Mouse (Mus musculus) heart, adult 18-20 months (tissue): ENCODE data around the gene Mob1b. TPM values are rescaled to one million over a fixed set of nuclear protein-coding genes. Genes with fewer than 3 reads are reported as not detected.
"Not testable (repeated sequence)": the region's sequence is repeated elsewhere in the genome, so short reads cannot be mapped to it uniquely, and the experiment has no call there.

Experiments used
- DNase-seq, 2 experiments: peaks; one replicate each; pipeline ENCODE4 v3.0.0; 2021 to 2022; ENCODE audit warnings: mixed read lengths in 1 of 2
- total RNA-seq, 2 experiments: library from RNA; stranded (reverse); gene quantifications; 2 replicates each; pipeline ENCODE4 v1.2.3; 2021

Gene Mob1b
- total RNA-seq, 2 experiments from 2014 or later = 19.1 to 20.5 TPM

DNA sequence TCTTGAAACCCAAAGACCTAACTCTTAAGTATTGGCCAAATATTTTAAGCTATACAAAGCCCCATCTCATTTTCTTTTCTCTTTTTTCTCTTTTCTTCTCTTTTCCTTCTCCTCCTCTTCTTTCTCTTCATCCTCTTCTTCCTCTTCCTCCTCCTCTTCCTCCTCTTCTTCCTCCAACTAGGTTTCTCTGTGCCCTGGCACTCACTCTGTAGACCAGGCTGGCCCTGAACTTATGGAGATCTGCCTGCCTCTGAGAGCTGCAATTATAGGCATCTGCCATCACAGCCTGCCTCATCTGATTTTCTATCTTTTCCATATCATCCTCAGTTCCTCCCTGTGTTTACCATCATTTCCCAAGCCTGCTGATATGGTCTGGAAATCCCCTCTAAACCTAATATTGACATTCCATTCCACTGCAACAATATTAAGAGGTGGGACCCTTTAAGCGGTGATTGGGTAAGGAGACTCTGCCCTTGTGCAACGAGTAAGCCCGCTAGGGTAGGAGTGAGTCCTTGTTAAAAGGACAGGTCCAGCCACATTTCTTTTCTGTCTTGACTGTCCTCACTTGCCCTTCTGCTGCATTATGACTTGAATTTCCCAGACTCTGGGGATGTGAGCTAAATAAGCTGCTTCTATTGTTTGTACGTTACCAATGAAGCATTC, 21.3 kb upstream of the Mob1b start:
- DNase-seq = no peak

DNA sequence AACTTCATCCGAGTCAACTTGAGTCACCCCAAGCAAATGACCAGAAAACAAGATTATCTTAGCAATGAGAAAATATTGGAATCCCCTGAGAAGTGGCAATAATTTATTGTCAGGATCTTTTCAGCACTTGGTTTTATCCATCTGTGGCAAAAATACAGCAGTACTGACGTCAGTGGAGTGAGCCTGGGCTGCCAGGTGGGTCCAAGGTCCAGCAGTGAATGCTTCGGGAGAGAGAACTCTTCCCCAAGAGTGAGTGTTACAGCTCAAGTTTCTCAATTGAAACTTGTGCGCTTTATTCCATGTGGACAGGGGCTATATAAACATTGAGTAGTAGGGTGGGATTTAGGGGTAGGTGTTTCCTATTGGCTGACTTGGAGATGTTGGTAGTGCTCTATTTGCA, 18.6 kb upstream of the Mob1b start:
- no peak for DNase-seq

DNA sequence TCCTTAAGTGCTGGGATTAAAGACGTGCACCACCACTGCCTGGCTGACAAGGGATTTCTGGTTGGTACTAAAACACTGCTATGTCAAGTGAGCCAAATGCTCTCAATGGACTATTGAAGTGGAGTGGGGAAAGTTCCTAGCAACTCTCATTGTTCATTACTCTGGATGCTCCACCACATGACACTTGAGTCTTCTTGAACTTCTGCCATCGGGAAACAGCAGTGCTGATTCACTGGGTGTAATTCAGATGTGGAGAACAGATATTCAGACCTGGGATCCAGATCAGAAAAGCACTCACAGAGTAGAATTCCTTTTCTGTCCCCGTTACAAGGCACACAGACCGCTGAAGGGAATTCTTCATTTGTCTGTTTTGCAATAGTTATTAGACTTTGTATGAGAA, 17.1 kb upstream of the Mob1b start:
- DNase-seq = no peak

DNA sequence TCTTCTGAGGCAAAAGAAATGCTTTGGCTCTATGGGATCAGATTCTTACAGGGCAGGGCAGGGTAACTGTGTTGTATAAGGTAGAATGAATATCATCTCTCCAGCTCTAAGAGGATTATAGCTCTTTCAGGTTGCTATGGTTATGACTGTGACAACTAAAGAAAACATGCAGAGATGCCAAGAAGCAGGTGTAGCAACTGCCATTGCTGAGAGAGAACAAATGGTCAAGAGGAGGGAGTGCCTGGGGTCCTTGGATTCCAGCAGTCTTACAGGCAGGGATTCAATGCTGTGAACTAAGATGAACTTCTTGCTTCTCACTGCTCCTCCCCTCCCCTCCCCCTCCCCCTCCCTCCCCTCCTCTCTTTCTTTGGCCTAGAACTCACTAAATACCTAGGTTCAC, 9.5 kb upstream of the Mob1b start:
- no peak for DNase-seq

DNA sequence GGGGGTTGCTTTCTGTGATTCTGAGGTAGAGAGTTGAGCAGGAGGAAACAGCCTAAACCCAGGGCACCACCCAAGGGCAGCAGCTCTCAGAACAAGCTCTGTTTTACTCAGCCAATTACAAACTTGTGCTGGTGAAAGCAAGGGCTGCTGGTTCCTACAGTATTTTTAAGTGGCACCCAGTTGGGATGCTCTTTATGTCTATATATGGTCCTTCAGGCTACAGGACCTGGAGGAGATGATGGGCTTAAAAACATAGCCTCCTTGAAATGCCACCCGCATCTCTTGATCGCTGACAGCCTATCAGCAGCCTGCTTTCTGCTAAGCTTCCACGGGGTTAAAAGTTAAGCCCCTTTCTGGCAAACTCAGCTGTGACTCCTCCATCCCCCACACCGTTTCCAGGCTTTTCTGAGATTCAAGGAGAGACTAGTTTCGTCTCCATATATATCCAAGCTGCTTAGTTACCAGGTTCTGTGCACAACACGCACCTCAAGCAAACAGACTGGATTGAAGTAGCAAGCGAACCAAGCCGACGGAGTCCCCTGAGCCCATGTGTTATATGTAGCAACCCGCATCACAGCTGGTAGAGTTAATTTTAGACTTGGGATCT, 8.9 kb upstream of the Mob1b start:
- DNase-seq = peak in 1 of 2 experiments; percentile 22

DNA sequence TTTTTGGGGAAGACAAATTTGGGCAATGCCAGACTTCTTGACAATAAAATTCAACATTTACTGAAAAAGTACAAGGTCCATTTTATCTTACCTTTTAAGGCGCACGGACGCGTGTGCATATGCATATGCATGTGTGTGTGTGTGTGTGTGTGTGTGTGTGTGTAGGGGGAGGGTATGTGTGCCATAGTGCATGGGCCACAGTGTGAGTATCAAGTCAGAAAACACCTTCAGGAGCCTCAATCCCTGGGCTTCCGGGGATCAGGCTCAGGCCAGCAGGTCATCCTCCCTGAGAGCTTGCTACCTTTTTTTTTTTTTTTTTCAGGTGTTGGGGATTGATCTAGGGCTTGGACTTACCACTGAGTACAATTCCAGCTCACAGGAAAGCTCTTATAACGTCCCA, 8.3 kb upstream of the Mob1b start:
- no peak for DNase-seq

DNA sequence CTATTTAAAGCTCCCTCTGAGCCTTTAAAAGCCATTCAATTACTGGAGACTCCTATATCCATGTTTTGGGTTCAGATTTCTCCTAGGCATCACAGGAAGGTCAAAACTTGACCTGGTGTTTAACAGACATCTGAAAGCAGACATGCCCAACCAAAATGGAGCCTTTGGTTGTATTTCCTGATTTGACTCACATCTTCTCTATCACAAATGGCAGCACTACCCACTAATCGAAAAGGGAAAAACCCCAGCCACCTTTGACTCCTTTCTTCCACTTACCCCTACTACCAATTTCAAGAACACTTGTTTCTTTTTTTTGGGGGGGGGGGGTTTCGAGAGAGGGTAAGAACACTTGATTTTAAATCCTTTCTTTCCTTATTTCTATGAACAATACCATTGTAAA, 3.7 kb upstream of the Mob1b start:
- DNase-seq = no peak

DNA sequence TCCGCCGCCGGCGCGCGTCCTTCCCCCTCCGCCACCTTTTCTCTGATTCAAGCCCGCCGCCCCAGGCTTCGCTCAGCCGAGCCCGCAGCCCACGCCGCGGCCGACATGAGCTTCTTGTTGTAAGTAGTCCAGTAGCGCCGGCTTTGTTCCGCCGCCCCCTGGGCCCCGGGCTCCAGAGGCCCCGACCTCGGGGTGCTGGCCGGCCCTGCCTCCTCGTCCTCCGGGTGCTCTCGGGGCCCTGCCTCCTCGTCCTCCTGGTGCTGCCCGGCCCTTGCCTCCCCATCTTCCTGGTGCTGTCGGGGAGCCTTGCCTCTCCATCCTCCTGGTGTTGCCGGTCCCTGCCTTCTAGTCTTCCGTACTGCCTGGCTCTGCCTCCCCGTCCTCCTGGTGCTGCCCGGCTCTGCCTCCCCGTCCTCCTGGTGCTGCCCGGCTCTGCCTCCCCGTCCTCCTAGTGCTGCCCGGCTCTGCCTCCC, 384 bp downstream of the Mob1b start:
- no peak for DNase-seq

DNA sequence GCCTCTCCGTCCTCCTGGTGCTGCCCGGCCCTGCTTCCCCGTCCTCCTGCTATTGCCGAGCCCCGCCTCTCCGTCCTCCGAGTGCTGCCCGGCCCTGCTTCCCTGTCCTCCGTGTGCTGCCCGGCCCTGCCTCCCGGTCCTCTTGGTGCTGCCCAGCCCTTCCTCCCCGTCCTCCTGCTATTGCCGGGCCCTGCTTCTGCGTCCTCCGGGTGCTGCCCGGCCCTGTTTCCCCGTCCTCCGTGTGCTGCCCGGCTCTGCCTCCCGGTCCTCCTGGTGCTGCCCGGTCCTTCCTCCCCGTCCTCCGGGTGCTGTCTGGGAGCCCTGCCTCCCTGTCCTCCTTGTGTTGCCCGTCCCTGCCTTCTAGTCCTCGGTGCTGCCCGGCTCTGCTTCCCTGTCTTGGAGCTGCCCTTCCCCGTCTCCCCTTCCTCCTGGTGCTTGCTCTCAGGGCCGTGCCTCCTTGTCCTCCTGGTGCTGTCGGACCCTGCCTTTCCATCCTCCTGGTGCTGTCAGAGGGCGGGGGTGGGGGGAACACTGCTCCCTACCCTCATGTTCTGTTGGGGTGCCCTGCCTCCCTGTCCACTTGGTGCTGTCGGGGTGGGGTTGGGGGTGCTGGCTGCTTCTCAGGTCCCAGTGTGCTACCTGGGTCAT, 1.0 kb downstream of the Mob1b start:
- DNase-seq = peak; percentile 38 to 44

DNA sequence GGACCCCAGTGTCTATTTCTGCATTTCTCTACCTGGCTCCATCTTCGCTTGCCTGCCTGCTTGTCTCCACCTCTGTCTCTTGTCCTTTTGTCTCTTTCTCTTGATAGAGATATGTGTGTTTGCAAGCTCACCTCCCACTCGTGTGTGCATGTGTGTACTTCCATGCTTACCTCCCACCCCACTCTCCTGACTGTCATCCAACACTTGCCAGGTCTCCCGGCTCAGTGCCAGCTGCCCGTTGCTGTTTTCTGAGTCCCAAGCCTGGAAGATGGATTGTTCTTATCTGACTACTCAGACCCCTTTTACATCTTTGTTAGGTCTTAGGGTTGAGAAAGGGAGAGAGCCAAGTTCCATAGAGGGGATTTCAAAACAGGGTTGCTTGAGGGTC, 1.6 kb downstream of the Mob1b start:
- DNase-seq = peak in 1 of 2 experiments; percentile 38

DNA sequence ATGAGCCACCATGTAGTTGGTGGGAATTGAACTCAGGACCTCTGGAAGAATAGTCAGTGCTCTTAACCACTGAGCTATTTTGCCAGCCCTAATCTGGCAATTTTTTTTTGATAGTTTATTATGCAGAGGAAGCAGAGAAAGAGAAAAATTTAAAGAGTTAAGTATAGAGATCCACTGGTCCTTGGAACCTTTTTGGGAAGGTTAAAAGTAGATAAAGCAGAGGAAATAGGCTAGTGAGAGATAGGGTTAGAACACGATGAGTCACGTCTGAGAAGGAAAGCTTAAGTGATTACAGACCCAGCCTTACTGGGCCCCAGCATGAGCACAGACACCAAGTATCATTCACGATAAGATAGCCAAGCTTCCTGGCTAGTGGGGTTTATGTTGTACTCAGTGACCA, 3.4 kb downstream of the Mob1b start:
- no peak for DNase-seq

DNA sequence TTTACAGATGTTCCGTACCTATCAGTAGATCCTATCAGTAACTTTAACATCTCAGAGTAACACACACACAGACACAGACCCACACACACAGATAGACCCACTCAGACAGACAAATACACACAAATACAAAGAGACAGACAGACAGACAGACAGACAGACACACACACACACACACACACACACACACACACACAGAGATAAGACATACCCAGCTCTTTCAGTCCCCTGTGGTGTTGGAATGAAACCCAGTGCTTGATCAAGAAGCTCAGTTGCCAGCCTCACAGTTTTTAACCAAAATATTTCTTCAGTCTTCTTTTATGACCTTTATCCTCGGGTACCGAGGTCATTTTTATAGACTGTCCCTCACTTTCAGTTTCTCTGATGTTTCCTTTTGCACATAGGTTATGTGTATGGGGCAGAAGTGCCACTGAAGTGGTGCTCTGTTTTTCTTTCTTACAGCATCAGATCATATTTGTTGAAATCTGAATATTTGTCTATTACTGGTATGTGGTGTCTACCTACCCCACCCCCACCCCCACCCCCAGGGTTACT, 7.0 kb downstream of the Mob1b start:
- no peak for DNase-seq

DNA sequence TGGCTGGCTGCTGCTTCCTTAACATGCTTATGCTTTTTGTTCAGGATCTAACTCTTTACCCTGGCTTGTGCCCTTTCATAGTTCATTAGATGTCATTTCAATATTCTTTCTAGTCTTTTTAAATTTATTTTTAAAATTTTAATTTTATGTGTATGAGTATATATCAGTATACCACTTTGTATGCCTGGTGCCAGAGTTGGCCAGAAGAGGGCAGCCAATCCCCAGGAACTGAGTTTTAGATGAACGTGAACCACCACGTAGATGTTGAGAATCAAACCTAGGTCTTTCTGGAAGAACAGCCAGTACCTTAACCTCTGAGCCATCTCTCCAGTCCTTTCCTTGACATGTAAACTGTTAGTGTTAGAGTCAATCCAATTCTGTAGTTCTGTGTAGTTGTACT, 14.1 kb downstream of the Mob1b start:
- no peak for DNase-seq

DNA sequence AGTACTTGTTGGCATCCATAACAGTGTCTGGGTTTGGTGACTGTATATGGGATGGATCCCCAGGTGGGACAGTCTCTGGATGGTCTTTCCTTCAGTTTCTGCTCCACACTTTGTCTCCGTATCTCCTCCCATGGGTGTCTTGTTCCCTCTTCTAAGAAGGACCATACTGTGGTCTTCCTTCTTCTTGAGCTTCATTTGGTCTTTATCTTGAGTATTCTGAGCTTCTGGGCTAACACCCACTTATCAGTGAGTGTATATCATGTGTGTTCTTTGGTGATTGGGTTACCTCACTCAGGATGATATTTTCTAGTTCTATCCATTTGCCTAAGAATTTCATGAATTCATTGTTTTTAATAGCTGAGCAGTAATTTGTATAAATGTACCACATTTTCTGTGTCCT, 20.4 kb downstream of the Mob1b start:
- not testable (repeated sequence) for DNase-seq

DNA sequence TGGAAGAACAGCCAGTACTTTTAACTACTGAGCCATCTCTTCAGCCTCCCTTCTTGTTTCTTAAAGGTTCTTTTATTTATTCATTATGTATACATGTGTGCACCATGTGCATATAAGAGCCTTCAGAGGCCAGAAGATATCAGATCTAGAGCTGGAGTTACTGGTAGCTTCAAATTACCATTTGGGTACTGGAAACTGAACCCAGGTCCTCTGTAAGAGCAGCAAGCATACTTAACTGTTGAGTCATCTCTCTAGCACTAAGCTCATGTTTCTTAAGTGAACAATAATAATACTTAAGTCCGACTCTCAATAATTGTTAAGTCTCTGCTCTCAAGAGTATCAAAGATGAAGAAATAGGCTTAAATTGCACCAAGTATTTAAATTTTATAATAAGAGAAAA, 27.1 kb downstream of the Mob1b start:
- DNase-seq = no peak

DNA sequence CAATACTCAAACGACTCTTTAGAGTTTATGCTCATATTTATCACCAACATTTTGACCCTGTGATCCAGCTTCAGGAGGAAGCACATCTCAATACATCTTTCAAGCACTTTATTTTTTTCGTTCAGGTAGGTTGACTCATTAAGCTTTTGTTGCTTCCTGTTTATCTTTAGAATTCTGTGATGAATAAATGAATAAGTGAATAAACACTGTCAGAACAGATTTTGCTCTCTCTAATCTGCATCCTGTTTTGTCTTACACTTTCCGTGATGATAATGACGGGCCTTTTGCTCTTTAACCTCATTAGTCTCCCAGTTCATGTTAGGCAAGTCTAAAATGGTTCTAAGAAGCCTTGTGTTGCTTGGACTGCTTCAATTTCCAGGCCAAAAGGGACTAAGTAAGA, 32.5 kb downstream of the Mob1b start:
- DNase-seq = no peak

DNA sequence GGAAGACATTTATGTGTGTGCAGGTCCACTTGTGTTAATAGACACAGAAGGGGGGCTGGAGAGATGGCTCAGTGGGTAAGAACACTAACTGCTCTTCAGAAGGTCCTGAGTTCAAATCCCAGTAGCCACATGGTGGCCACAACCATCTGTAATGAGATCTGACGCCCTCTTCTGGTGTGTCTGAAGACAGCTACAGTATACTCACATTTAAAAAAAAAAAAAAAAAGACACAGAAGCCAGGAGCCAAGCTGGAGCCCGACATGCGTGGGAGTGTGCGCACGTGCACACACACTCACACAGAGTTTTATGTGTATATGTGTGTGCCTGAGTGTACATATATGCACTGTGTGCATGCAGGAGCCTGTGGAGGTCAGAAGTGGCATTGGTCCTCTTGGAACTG, 42.0 kb downstream of the Mob1b start:
- no peak for DNase-seq

DNA sequence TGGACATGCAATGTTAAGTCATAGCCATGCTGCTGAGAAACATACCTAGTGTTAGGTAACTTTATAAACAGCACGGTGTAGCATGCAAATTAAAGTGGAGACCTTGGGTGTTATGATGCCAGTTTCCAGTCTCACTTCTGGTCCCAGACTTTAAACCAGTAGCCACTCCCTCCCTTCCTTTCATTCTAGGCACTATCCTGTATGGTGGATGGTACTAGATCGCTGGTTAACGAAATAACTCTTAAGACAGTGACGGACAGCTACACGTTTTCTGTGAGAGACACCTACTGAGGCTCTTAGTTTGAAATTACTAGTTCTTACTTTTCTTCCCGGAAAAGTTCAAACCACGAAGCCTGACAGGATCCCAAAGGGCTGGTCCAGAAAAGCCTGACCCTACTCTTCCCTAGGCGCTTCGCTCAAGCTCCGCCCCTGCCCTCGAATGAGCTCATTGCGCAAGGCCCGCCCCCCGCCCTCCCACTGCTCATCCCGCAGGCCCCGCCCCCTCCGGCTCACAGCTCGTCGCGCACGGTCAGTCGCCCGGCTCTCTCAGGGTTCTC, 43.9 kb downstream of the Mob1b start:
- DNase-seq = no peak

DNA sequence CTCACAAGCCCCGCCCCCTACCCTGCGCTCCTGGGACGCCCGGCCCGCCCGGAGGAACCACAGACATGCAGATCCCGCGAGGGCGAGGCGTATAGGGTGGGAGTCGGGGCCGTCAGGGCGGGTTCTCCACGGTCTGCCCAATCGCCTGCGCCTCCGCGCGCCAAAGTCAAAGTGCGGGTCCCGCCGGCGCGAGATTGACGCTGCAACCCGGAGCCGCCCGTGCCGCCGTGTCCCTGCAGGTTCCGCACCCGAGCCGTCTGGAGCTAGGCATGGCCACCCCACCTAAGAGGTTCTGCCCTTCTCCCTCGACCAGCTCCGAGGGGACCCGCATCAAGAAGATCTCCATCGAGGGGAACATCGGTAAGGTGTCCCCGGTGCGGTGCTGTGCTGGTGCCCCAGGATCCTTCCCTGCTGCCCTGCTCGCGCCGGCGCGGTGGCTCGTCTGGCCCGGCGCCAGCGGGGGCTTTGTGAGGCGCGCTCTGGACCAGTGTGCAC, 44.4 kb downstream of the Mob1b start, which contains the start of gene Dck:
Gene Dck (plus strand): TSS at position 10 of the 495 bp plus-strand sequence.
- DNase-seq = peak; percentile 97 to 99

DNA sequence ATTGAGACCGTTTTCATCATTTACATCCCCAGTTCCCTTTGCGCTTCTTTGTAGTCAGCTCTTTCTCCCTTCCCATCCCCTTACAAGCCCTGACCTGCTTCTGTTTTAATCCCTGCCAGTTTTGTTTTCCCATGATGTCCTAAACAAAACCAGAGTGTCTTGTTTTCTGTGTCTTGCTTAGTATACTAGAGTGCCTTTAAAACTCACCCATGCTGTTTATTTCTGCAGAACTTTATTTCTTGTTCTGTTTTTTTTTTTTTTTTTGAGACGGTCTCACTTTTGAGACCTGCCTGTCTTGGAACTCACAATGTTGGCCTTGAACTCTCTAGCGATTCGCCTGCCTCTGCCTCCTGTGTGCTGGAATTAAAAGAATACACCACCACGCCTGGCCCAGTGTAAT, 44.9 kb downstream of the Mob1b start:
- no peak for DNase-seq

DNA sequence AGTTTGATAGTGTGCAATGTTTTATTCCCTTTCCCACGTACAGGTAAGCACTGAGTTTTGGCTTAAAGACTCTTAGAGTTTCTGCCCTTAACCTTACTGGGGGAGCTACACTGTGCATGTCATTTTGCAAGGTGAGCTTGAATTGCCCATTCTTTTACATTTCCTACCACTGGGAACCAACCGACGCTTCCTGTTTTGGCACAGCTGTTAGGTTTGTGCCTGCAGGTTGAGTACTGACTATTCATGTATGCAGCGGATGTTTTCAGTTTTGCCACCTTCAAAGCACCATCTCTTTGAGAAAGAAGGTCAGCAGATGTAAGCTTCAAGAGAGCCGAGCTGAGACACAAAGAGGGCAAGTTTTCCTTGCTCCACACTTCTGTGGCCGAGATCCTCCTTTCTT, 45.5 kb downstream of the Mob1b start:
- DNase-seq = peak in 1 of 2 experiments; percentile 13

DNA sequence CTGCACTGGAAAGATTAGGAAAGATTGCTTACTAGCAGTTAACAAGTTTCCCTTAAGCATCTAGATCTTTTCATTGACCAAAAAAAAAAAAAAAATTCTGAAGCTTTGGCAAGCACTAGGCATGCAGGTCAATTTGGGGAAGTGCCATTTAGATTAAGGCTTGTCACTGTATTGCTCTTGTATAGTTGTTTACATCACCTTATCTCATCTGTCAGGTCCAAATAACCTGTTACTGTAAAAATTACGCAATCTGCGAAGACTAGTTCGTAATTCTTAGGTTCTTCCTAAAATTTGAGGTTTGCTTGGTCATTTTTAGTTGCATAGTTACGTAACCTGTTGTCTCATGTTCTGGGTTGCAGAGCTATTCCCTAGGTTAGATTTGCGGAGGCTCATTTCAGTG, 46.2 kb downstream of the Mob1b start:
- no peak for DNase-seq

DNA sequence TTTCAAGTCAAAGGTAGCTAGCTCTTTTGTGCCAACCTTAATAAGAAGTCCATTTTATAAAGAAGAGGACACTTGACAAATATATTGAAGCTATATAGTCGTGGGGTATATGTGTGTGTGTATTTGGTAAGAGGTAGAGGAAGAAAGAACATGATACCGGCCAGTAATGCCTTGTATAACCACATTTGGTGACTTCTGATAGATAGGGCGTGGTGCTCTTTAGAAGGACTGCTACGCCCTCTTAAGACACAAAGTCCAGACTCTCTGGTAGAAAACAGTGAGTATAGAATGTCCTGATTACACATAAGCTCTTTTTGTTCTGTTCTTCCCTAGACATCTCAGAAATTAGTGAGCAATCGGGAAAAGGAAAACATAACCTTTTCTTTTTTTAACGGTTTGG, 47.5 kb downstream of the Mob1b start:
- no peak for DNase-seq
